Mouse (Mus musculus): ENCODE data around the gene Prss38.

GRCm38 (mm10) chr11:59385123-59385522 lies 9.7 kb upstream of the Prss38 start:
- TF ChIP-seq POLR2A (IDR thresholded peaks at IDR 0.05; ENCODE audit: extremely low read depth, insufficient read depth, low read length): no peak
- no peak for TF ChIP-seq CTCF (IDR thresholded peaks at IDR 0.05; ENCODE audit: low read depth, low read length)

All from liver, adult 2 months (tissue).